Mouse (Mus musculus): Measurements from ENCODE around the gene Tnrc6b. TPM values are rescaled to one million over a fixed set of nuclear protein-coding genes. Genes with fewer than 3 reads are reported as not detected.

Tnrc6b gene
- polyA plus RNA-seq, 1 experiment, result 47.5 TPM

- H3K4me1 ChIP-seq (ENCODE audit: control insufficient read depth, insufficient read depth, low read length), result peaks cover 6% of the 10 kb centered on the region; the same call in 1 of the 2 replicates
- no peak overlapping the region for H3K27ac ChIP-seq (ENCODE audit: insufficient read depth, low read depth, low read length)
- TF ChIP-seq CTCF (IDR thresholded peaks at IDR 0.05; ENCODE audit: insufficient read depth, low read depth, low read length) (no peak), POLR2A (IDR thresholded peaks at IDR 0.05; ENCODE audit: insufficient read depth, low read depth, low read length) (no peak)
- 35% methylated on average over 4 of the region's 4 CpGs for WGBS
- no peak overlapping the region for H3K4me3 ChIP-seq (ENCODE audit: insufficient read depth, low read depth, low read length)
Measured at GRCm38 (mm10) chr15:80979611-80980010, 268.5 kb downstream of the Tnrc6b start.

DNA sequence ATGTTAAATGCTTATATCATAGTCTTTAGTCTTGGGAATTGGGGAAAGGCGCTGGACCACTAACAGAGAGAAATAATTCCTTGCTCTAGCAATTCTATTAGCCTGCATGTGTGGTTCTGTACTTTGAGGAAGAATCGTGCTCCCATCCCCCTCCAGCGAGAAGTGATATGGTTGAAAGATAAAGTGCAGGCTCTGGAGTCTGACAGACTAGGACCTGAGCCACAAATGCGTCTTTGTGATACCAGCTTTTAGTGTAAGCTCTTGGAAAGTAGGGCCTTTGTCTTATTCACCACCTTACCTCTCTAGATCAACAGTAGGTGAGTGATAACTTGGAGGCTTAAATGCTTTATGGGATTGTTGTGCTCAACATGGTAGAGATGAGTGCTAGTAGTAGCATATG is 270.1 kb downstream of the Tnrc6b start:
- Histone ChIP-seq H3K4me3 (ENCODE audit: insufficient read depth, low read depth, low read length) (no peak overlapping the region), H3K4me1 (ENCODE audit: control insufficient read depth, insufficient read depth, low read length) (peaks cover 6% of the 10 kb centered on the region; the same call in 1 of the 2 replicates), H3K27ac (ENCODE audit: insufficient read depth, low read depth, low read length) (no peak overlapping the region)
- WGBS, result 96% methylated on average over 4 of the region's 4 CpGs
- TF ChIP-seq CTCF (IDR thresholded peaks at IDR 0.05; ENCODE audit: insufficient read depth, low read depth, low read length) (no peak), POLR2A (IDR thresholded peaks at IDR 0.05; ENCODE audit: insufficient read depth, low read depth, low read length) (no peak)

GRCm38 (mm10) chr15:80983264-80983663 is 272.2 kb downstream of the Tnrc6b start:
- no peak overlapping the region for H3K27ac ChIP-seq (ENCODE audit: insufficient read depth, low read depth, low read length)
- H3K4me3 ChIP-seq (ENCODE audit: insufficient read depth, low read depth, low read length), result no peak overlapping the region
- WGBS, result 86% methylated on average over 2 of the region's 2 CpGs
- TF ChIP-seq CTCF (IDR thresholded peaks at IDR 0.05; ENCODE audit: insufficient read depth, low read depth, low read length) (no peak), POLR2A (IDR thresholded peaks at IDR 0.05; ENCODE audit: insufficient read depth, low read depth, low read length) (no peak)
- peaks cover 2% of the 10 kb centered on the region; the same call in 1 of the 2 replicates for H3K4me1 ChIP-seq (ENCODE audit: control insufficient read depth, insufficient read depth, low read length)

DNA sequence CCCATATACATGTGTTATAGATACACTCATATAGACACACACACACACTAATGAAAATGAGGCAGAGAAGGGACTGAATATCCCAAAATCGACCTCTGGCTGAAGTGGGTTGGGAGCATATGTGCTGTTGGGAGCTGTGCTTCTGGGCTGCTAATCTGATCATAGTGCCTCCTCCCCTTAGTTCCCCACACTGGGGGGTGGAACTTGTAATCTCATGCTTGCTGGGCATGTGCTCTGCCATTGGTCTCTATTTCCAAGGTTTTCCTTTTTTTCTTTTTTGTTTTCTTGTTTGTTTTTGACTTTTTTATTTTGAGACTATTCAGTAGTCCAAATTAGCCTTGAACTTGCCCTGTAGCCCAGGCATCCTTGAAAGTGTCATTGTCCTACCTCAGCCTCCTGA is 277.2 kb downstream of the Tnrc6b start:
- Histone ChIP-seq H3K4me1 (ENCODE audit: control insufficient read depth, insufficient read depth, low read length) (no peaks in the 10 kb centered on the region), H3K4me3 (ENCODE audit: insufficient read depth, low read depth, low read length) (no peak overlapping the region), H3K27ac (ENCODE audit: insufficient read depth, low read depth, low read length) (no peak overlapping the region)
- 72% methylated on average over 1 of the region's 1 CpGs for WGBS
- no peak for TF ChIP-seq POLR2A (IDR thresholded peaks at IDR 0.05; ENCODE audit: insufficient read depth, low read depth, low read length)
- TF ChIP-seq CTCF (IDR thresholded peaks at IDR 0.05; ENCODE audit: insufficient read depth, low read depth, low read length), result no peak

- Histone ChIP-seq H3K4me1 (ENCODE audit: control insufficient read depth, insufficient read depth, low read length) (no peaks in the 10 kb centered on the region), H3K4me3 (ENCODE audit: insufficient read depth, low read depth, low read length) (no peak overlapping the region), H3K27ac (ENCODE audit: insufficient read depth, low read depth, low read length) (no peak overlapping the region)
- TF ChIP-seq CTCF (IDR thresholded peaks at IDR 0.05; ENCODE audit: insufficient read depth, low read depth, low read length), result no peak
- no peak for TF ChIP-seq POLR2A (IDR thresholded peaks at IDR 0.05; ENCODE audit: insufficient read depth, low read depth, low read length)
- 70% methylated on average over 3 of the region's 3 CpGs for WGBS
Measured at GRCm38 (mm10) chr15:80989712-80990111, 278.6 kb downstream of the Tnrc6b start.

Other genes starting within 250 kb of the Tnrc6b start
- gene Enthd1, start 146.2 kb upstream of the Tnrc6b start, polyA plus RNA-seq (2012; ENCODE audit: insufficient read depth, insufficient read length, low replicate concordance, missing spikeins), result not detected in 2 replicates
- gene Grap2, start 138.7 kb upstream of the Tnrc6b start, polyA plus RNA-seq (2012; ENCODE audit: insufficient read depth, insufficient read length, low replicate concordance, missing spikeins), result not detected in 2 replicates
- gene Fam83f, start 39.5 kb upstream of the Tnrc6b start, polyA plus RNA-seq (2012; ENCODE audit: insufficient read depth, insufficient read length, low replicate concordance, missing spikeins), result not detected in 2 replicates
- not detected in 2 replicates for gene Adsl, start 237.2 kb downstream of the Tnrc6b start, polyA plus RNA-seq (2012; ENCODE audit: insufficient read depth, insufficient read length, low replicate concordance, missing spikeins)